Mouse (Mus musculus): ENCODE data around the gene Rsbn1l.

DNA sequence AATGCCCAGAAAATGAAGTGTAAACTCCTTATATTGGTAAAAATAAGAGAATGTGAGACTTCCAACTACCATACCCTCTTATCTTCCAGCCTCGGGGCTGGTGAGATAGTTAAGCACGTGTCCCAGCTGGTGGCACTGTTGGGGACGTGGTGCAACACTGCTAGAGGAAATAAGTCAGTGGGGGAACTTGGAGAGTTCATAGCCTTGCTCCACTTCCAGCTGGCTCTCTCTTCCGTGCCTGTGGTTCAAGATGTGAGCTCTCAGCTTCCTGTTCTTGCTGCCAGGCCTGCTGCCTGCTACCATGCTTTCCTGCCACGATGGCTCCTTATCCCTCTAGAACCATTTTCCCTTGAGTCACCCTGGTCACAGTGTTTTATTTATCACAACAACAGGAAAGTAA lies 15.0 kb downstream of the Rsbn1l start:
- TF ChIP-seq POLR2A (IDR thresholded peaks at IDR 0.05; ENCODE audit: extremely low read depth, insufficient read depth, low read length) (no peak), CTCF (IDR thresholded peaks at IDR 0.05; ENCODE audit: low read depth, low read length) (no peak)

All from liver, adult 2 months (tissue).